ENCODE assay signal across 9 mouse cellular contexts in genomic region chr16:32682194-32682593, GRCm38 (mm10). TPM values are rescaled to one million over a fixed set of nuclear protein-coding genes. Genes with fewer than 3 reads are reported as not detected.
DNase-seq lines count a peak whose midpoint lies in the region; ATAC-seq lines count a peak whose summit lies in the region.
"Had no signal": no experiment of that assay in that cellular context is flagged by ENCODE, and none has a peak within 500 bp of the region (broad histone marks: within the 10 kb centered on the region; RNA-seq: fewer than 3 reads in every experiment).

No protein-coding gene starts in this region.

- peaks cover 53% of the 10 kb centered on the region for H3K36me3 ChIP-seq in midbrain, embryonic 10.5 days
- H3K36me3 ChIP-seq in midbrain, embryonic 16.5 days (ENCODE audit: control insufficient read depth, insufficient read depth, low read length) = peaks cover 25% of the 10 kb centered on the region

- H3K4me3 ChIP-seq in midbrain, embryonic 10.5 days = no peak overlapping the region
- H3K4me3 ChIP-seq in midbrain, embryonic 16.5 days (ENCODE audit: low read depth, low read length) = no peak overlapping the region
- H3K4me3 ChIP-seq: midbrain, embryonic 12.5 days had no signal

- intact Hi-C loops in left cerebral cortex, postnatal 14 days (cut with DNase I) = loop anchor here (2.0 kb wide), 1 partner anchor 23 kb away; no protein-coding TSS in a partner anchor

- 0 out of 2 replicates have a peak, but pooled peaks cover 3% of the 10 kb centered on the region for H3K4me1 ChIP-seq in midbrain, embryonic 10.5 days
- no peaks in the 10 kb centered on the region for H3K4me1 ChIP-seq in midbrain, embryonic 16.5 days (ENCODE audit: control insufficient read depth, insufficient read depth, low read length)
- H3K4me1 ChIP-seq: midbrain, embryonic 12.5 days had no signal

- H3K9me3 ChIP-seq in midbrain, embryonic 10.5 days (replicated peaks) = no peaks in the 10 kb centered on the region
- H3K9me3 ChIP-seq in midbrain, embryonic 16.5 days (replicated peaks; ENCODE audit: control insufficient read depth, low read length, poor library complexity, severe bottlenecking) = no peaks in the 10 kb centered on the region
- H3K9me3 ChIP-seq: midbrain, embryonic 12.5 days had no signal

- peak; percentile 57 for DNase-seq in midbrain, embryonic 10.5 days (ENCODE audit: low spot score)
- DNase-seq in MEL-GATA-1-ER (ENCODE audit: extremely low read depth, low read depth) = peak; percentile 30
- peak; percentile 80 for DNase-seq in cerebellum, adult 9-10 months
- DNase-seq in heart, adult 8-10 months (ENCODE audit: low spot score) = peak; percentile 81
- peak; percentile 72 to 73 for DNase-seq in left cerebral cortex, postnatal 14 days (ENCODE audit: low spot score in 2 of 2)
- no peak for DNase-seq in urinary bladder, adult 18-20 months (ENCODE audit: low spot score in 2 of 2)

- no peak overlapping the region for H3K27ac ChIP-seq in midbrain, embryonic 10.5 days (replicated peaks)
- no peak overlapping the region for H3K27ac ChIP-seq in midbrain, embryonic 16.5 days (ENCODE audit: low read length)
- H3K27ac ChIP-seq: midbrain, embryonic 12.5 days had no signal

- H3K9ac ChIP-seq in midbrain, embryonic 16.5 days (ENCODE audit: low read depth, low read length) = no peak overlapping the region
- H3K9ac ChIP-seq: midbrain, embryonic 12.5 days had no signal

- H3K27me3 ChIP-seq in midbrain, embryonic 10.5 days (ENCODE audit: low read depth, poor library complexity, severe bottlenecking) = no peaks in the 10 kb centered on the region
- H3K27me3 ChIP-seq in midbrain, embryonic 16.5 days (ENCODE audit: control insufficient read depth, insufficient read depth, low read depth, low read length) = no peaks in the 10 kb centered on the region
- H3K27me3 ChIP-seq: midbrain, embryonic 12.5 days had no signal

- no peak overlapping the region for H3K4me2 ChIP-seq in midbrain, embryonic 16.5 days (ENCODE audit: low read length)
- H3K4me2 ChIP-seq: midbrain, embryonic 12.5 days had no signal

- 35% methylated on average over 5 of the region's 5 CpGs for WGBS in midbrain, embryonic 10.5 days
- WGBS in midbrain, embryonic 16.5 days = 36% methylated on average over 5 of the region's 5 CpGs

- ATAC-seq in midbrain, embryonic 16.5 days = no peak
- ATAC-seq in monocyte, adult 5-6 weeks (replicated peaks; ENCODE audit: insufficient number of reproducible peaks, low FRiP score, low TSS enrichment, poor library complexity, severe bottlenecking) = peak; percentile 57; the same call in 1 of the 2 replicates

RNA-seq across cellular contexts. Expression of gene Tnk2, which starts 38.5 kb away (rescaled TPM):
- polyA plus RNA-seq in midbrain, embryonic 10.5 days (2016; fragmentation: Nextera tagmentation; extraction: Ambion mirVana) = 8.4 and 9.8 TPM in 2 replicates
- 19.0 and 21.6 TPM in 2 replicates for polyA plus RNA-seq in midbrain, embryonic 16.5 days (2015; fragmentation: Nextera tagmentation; extraction: Ambion mirVana)
- 10 to 100 TPM; 18.6 to 22.6 (median 21.4) TPM for total RNA-seq in heart, adult 8-10 months (2022)
- 100 to 1,000 TPM; 112 TPM for total RNA-seq in left cerebral cortex, postnatal 14 days (2021)
- total RNA-seq in monocyte, adult 5-6 weeks (2017) = 16.2 to 63.7 TPM (median 26.3 TPM) in 3 replicates

RNA-seq across cellular contexts. Expression of gene Muc4, which starts 53.5 kb away (rescaled TPM):
- 0.32 and 1.5 TPM in 2 replicates for polyA plus RNA-seq in midbrain, embryonic 10.5 days (2016; fragmentation: Nextera tagmentation; extraction: Ambion mirVana)
- polyA plus RNA-seq in midbrain, embryonic 16.5 days (2015; fragmentation: Nextera tagmentation; extraction: Ambion mirVana) = not detected in 2 replicates
- total RNA-seq in heart, adult 8-10 months (2022) = under 1 TPM; 0.29 to 0.50 (median 0.35) TPM
- not detected for total RNA-seq in left cerebral cortex, postnatal 14 days (2021)
- not detected in 3 replicates for total RNA-seq in monocyte, adult 5-6 weeks (2017)

Comparison
In these comparisons a context has a peak if more than half of its experiments do, and no peak if none do; other contexts are left out.
1. DNase-seq: peak in midbrain, embryonic 10.5 days (single experiment), MEL-GATA-1-ER (single experiment), cerebellum, adult 9-10 months (single experiment), heart, adult 8-10 months (single experiment) and left cerebral cortex, postnatal 14 days (2 of 2); none in urinary bladder, adult 18-20 months (0 of 2).